Mouse (Mus musculus): ENCODE data around the gene H3f3b. TPM values are rescaled to one million over a fixed set of nuclear protein-coding genes. Genes with fewer than 3 reads are reported as not detected.

The H3f3b gene
- polyA plus RNA-seq, 1 experiment from 2014 or later: 1,982 TPM

GRCm38 (mm10) chr11:115999538-116000143, 28.1 kb downstream of the H3f3b start:
- no peak overlapping the region for H3K9ac ChIP-seq (ENCODE audit: low read length)
- H3K4me3 ChIP-seq (ENCODE audit: low read depth, low read length): no peak overlapping the region
- ATAC-seq (ENCODE audit: low FRiP score): 0 out of 2 replicates have a peak, but pooled peaks have one; percentile 16
- H3K36me3 ChIP-seq (ENCODE audit: control insufficient read depth, insufficient read depth, low read length): no peaks in the 10 kb centered on the region
- H3K9me3 ChIP-seq (ENCODE audit: control insufficient read depth, low read length): no peaks in the 10 kb centered on the region
- no peak overlapping the region for H3K27ac ChIP-seq (ENCODE audit: low read depth, low read length)
- 22% methylated on average over 14 of the region's 14 CpGs for WGBS
- no peaks in the 10 kb centered on the region for H3K27me3 ChIP-seq (ENCODE audit: control insufficient read depth, insufficient read depth, low read length)
- no peak overlapping the region for H3K4me2 ChIP-seq
- H3K4me1 ChIP-seq (ENCODE audit: control insufficient read depth, insufficient read depth, low read length): peaks cover 2% of the 10 kb centered on the region; the same call in 1 of the 2 replicates
- peak; percentile 96 for DNase-seq (ENCODE audit: low spot score, missing footprints)

GRCm38 (mm10) chr11:115999027-115999426, 28.7 kb downstream of the H3f3b start:
- ATAC-seq (ENCODE audit: low FRiP score) (no peak), DNase-seq (ENCODE audit: low spot score, missing footprints) (no peak)
- Histone ChIP-seq H3K36me3 (ENCODE audit: control insufficient read depth, insufficient read depth, low read length) (no peaks in the 10 kb centered on the region), H3K9me3 (ENCODE audit: control insufficient read depth, low read length) (no peaks in the 10 kb centered on the region), H3K4me3 (ENCODE audit: low read depth, low read length) (no peak overlapping the region), H3K27ac (ENCODE audit: low read depth, low read length) (no peak overlapping the region), H3K9ac (ENCODE audit: low read length) (no peak overlapping the region), H3K27me3 (ENCODE audit: control insufficient read depth, insufficient read depth, low read length) (no peaks in the 10 kb centered on the region), H3K4me2 (no peak overlapping the region), H3K4me1 (ENCODE audit: control insufficient read depth, insufficient read depth, low read length) (no peaks in the 10 kb centered on the region; the same call in 1 of the 2 replicates)
- WGBS: 80% methylated on average over 7 of the region's 7 CpGs

- H3K9ac ChIP-seq (ENCODE audit: low read length): no peak overlapping the region
- no peak overlapping the region for H3K4me3 ChIP-seq (ENCODE audit: low read depth, low read length)
- H3K4me1 ChIP-seq (ENCODE audit: control insufficient read depth, insufficient read depth, low read length): no peaks in the 10 kb centered on the region; the same call in 1 of the 2 replicates
- no peaks in the 10 kb centered on the region for H3K36me3 ChIP-seq (ENCODE audit: control insufficient read depth, insufficient read depth, low read length)
- no peak overlapping the region for H3K4me2 ChIP-seq
- H3K27ac ChIP-seq (ENCODE audit: low read depth, low read length): no peak overlapping the region
- 68% methylated on average over 5 of the region's 5 CpGs for WGBS
- DNase-seq (ENCODE audit: low spot score, missing footprints) (peak; percentile 49), ATAC-seq (ENCODE audit: low FRiP score) (no peak)
- H3K9me3 ChIP-seq (ENCODE audit: control insufficient read depth, low read length): no peaks in the 10 kb centered on the region
- H3K27me3 ChIP-seq (ENCODE audit: control insufficient read depth, insufficient read depth, low read length): no peaks in the 10 kb centered on the region
Observed at GRCm38 (mm10) chr11:115997662-115998061, 30.1 kb downstream of the H3f3b start.

GRCm38 (mm10) chr11:115997047-115997446, 30.7 kb downstream of the H3f3b start:
- no peak for ATAC-seq (ENCODE audit: low FRiP score)
- H3K9me3 ChIP-seq (ENCODE audit: control insufficient read depth, low read length): no peaks in the 10 kb centered on the region
- H3K4me2 ChIP-seq: no peak overlapping the region
- no peak overlapping the region for H3K4me3 ChIP-seq (ENCODE audit: low read depth, low read length)
- H3K9ac ChIP-seq (ENCODE audit: low read length): no peak overlapping the region
- H3K27ac ChIP-seq (ENCODE audit: low read depth, low read length): no peak overlapping the region
- no peaks in the 10 kb centered on the region for H3K27me3 ChIP-seq (ENCODE audit: control insufficient read depth, insufficient read depth, low read length)
- no peaks in the 10 kb centered on the region for H3K36me3 ChIP-seq (ENCODE audit: control insufficient read depth, insufficient read depth, low read length)
- DNase-seq (ENCODE audit: low spot score, missing footprints): no peak
- 74% methylated on average over 4 of the region's 4 CpGs for WGBS
- no peaks in the 10 kb centered on the region; the same call in 1 of the 2 replicates for H3K4me1 ChIP-seq (ENCODE audit: control insufficient read depth, insufficient read depth, low read length)

- H3K27ac ChIP-seq (ENCODE audit: low read depth, low read length): no peak overlapping the region
- no peaks in the 10 kb centered on the region for H3K9me3 ChIP-seq (ENCODE audit: control insufficient read depth, low read length)
- WGBS: 95% methylated on average over 3 of the region's 3 CpGs
- no peak overlapping the region for H3K4me3 ChIP-seq (ENCODE audit: low read depth, low read length)
- H3K9ac ChIP-seq (ENCODE audit: low read length): no peak overlapping the region
- H3K4me1 ChIP-seq (ENCODE audit: control insufficient read depth, insufficient read depth, low read length): no peaks in the 10 kb centered on the region; the same call in 1 of the 2 replicates
- no peaks in the 10 kb centered on the region for H3K27me3 ChIP-seq (ENCODE audit: control insufficient read depth, insufficient read depth, low read length)
- no peak overlapping the region for H3K4me2 ChIP-seq
- no peak for DNase-seq (ENCODE audit: low spot score, missing footprints)
- no peaks in the 10 kb centered on the region for H3K36me3 ChIP-seq (ENCODE audit: control insufficient read depth, insufficient read depth, low read length)
- no peak for ATAC-seq (ENCODE audit: low FRiP score)
Observed at GRCm38 (mm10) chr11:115995256-115995655, 32.5 kb downstream of the H3f3b start.

- DNase-seq (ENCODE audit: low spot score, missing footprints) (no peak), ATAC-seq (ENCODE audit: low FRiP score) (no peak)
- H3K4me2 ChIP-seq: no peak overlapping the region
- no peaks in the 10 kb centered on the region for H3K4me1 ChIP-seq (ENCODE audit: control insufficient read depth, insufficient read depth, low read length)
- no peaks in the 10 kb centered on the region for H3K9me3 ChIP-seq (ENCODE audit: control insufficient read depth, low read length)
- H3K9ac ChIP-seq (ENCODE audit: low read length): no peak overlapping the region
- WGBS: 68% methylated on average over 4 of the region's 4 CpGs
- no peak overlapping the region for H3K4me3 ChIP-seq (ENCODE audit: low read depth, low read length)
- no peaks in the 10 kb centered on the region for H3K36me3 ChIP-seq (ENCODE audit: control insufficient read depth, insufficient read depth, low read length)
- no peak overlapping the region for H3K27ac ChIP-seq (ENCODE audit: low read depth, low read length)
- H3K27me3 ChIP-seq (ENCODE audit: control insufficient read depth, insufficient read depth, low read length): no peaks in the 10 kb centered on the region
Observed at GRCm38 (mm10) chr11:115992098-115992497, 35.7 kb downstream of the H3f3b start.

- Histone ChIP-seq H3K4me2 (0 out of 2 replicates have a peak overlapping the region, but pooled peaks have one; percentile 6), H3K4me3 (ENCODE audit: low read depth, low read length) (no peak overlapping the region), H3K9ac (ENCODE audit: low read length) (no peak overlapping the region), H3K27me3 (ENCODE audit: control insufficient read depth, insufficient read depth, low read length) (no peaks in the 10 kb centered on the region), H3K36me3 (ENCODE audit: control insufficient read depth, insufficient read depth, low read length) (no peaks in the 10 kb centered on the region), H3K4me1 (ENCODE audit: control insufficient read depth, insufficient read depth, low read length) (no peaks in the 10 kb centered on the region), H3K27ac (ENCODE audit: low read depth, low read length) (no peak overlapping the region), H3K9me3 (ENCODE audit: control insufficient read depth, low read length) (no peaks in the 10 kb centered on the region)
- ATAC-seq (ENCODE audit: low FRiP score) (no peak), DNase-seq (ENCODE audit: low spot score, missing footprints) (no peak)
- 30% methylated on average over 15 of the region's 15 CpGs for WGBS
Observed at GRCm38 (mm10) chr11:115989686-115990085, 38.1 kb downstream of the H3f3b start.

GRCm38 (mm10) chr11:115983291-115983690, 44.5 kb downstream of the H3f3b start:
- H3K27ac ChIP-seq (ENCODE audit: low read depth, low read length): no peak overlapping the region
- ATAC-seq (ENCODE audit: low FRiP score) (no peak), DNase-seq (ENCODE audit: low spot score, missing footprints) (no peak)
- no peaks in the 10 kb centered on the region for H3K9me3 ChIP-seq (ENCODE audit: control insufficient read depth, low read length)
- H3K4me3 ChIP-seq (ENCODE audit: low read depth, low read length): no peak overlapping the region
- H3K36me3 ChIP-seq (ENCODE audit: control insufficient read depth, insufficient read depth, low read length): no peaks in the 10 kb centered on the region
- H3K27me3 ChIP-seq (ENCODE audit: control insufficient read depth, insufficient read depth, low read length): no peaks in the 10 kb centered on the region
- H3K4me2 ChIP-seq: no peak overlapping the region
- 89% methylated on average over 8 of the region's 8 CpGs for WGBS
- H3K9ac ChIP-seq (ENCODE audit: low read length): no peak overlapping the region
- H3K4me1 ChIP-seq (ENCODE audit: control insufficient read depth, insufficient read depth, low read length): no peaks in the 10 kb centered on the region

GRCm38 (mm10) chr11:115982472-115982871, 45.3 kb downstream of the H3f3b start:
- DNase-seq (ENCODE audit: low spot score, missing footprints): no peak
- no peaks in the 10 kb centered on the region for H3K9me3 ChIP-seq (ENCODE audit: control insufficient read depth, low read length)
- H3K27ac ChIP-seq (ENCODE audit: low read depth, low read length): no peak overlapping the region
- no peak overlapping the region for H3K4me2 ChIP-seq
- H3K9ac ChIP-seq (ENCODE audit: low read length): no peak overlapping the region
- H3K36me3 ChIP-seq (ENCODE audit: control insufficient read depth, insufficient read depth, low read length): no peaks in the 10 kb centered on the region
- no peaks in the 10 kb centered on the region for H3K4me1 ChIP-seq (ENCODE audit: control insufficient read depth, insufficient read depth, low read length)
- 90% methylated on average over 15 of the region's 15 CpGs for WGBS
- no peak overlapping the region for H3K4me3 ChIP-seq (ENCODE audit: low read depth, low read length)
- H3K27me3 ChIP-seq (ENCODE audit: control insufficient read depth, insufficient read depth, low read length): no peaks in the 10 kb centered on the region
- ATAC-seq (ENCODE audit: low FRiP score): no peak

Data from midbrain, embryonic 11.5 days (tissue).